Mouse (Mus musculus): ENCODE data around the gene Clp1. TPM values are rescaled to one million over a fixed set of nuclear protein-coding genes. Genes with fewer than 3 reads are reported as not detected.

Gene Clp1
- total RNA-seq (2023): 25.7 TPM

GRCm38 (mm10) chr2:84727172-84727858 lies at the start of gene Clp1:
Gene Clp1 (minus strand): TSS chr2:84727350.

GRCm38 (mm10) chr2:84775241-84775640 lies 48.1 kb upstream of the Clp1 start, which contains the start of gene Serping1:
Gene Serping1 (minus strand): TSS chr2:84775444.

GRCm38 (mm10) chr2:84743561-84743960 lies 16.4 kb upstream of the Clp1 start, which contains the start of gene Gm19426:
Gene Gm19426 (minus strand): TSS chr2:84743655.

GRCm38 (mm10) chr2:84733579-84734300 lies 6.6 kb upstream of the Clp1 start, which contains the start of gene Ypel4:
Gene Ypel4 (plus strand): TSS chr2:84734058.

GRCm38 (mm10) chr2:84714811-84715561 lies 12.2 kb downstream of the Clp1 start, which contains the start of gene Zdhhc5:
Gene Zdhhc5 (minus strand): TSS chr2:84715180.

GRCm38 (mm10) chr2:84679016-84679415 lies 48.1 kb downstream of the Clp1 start, which contains the start of gene Tmx2:
Gene Tmx2 (minus strand): TSS chr2:84679140.

GRCm38 (mm10) chr2:84677968-84678880 lies 48.9 kb downstream of the Clp1 start, which contains the start of the genes Gm28635 and Med19:
Gene Gm28635 (minus strand): TSS chr2:84678041.
Gene Med19 (plus strand): TSS chr2:84678402.

Other genes starting within 250 kb of the Clp1 start
- gene Ctnnd1, start 76.6 kb downstream of the Clp1 start, total RNA-seq (2023): 3.9 TPM
- gene Btbd18, start 68.3 kb downstream of the Clp1 start, total RNA-seq (2023): not detected
- gene Selenoh, start 56.6 kb downstream of the Clp1 start, total RNA-seq (2023): 41.7 TPM
- not detected for gene Gm28635, start 49.3 kb downstream of the Clp1 start, total RNA-seq (2023)
- 14.7 TPM for gene Med19, start 48.9 kb downstream of the Clp1 start, total RNA-seq (2023)
- gene Tmx2, start 48.2 kb downstream of the Clp1 start, total RNA-seq (2023): 26.8 TPM
- 53.2 TPM for gene Zdhhc5, start 12.2 kb downstream of the Clp1 start, total RNA-seq (2023)
- gene Ypel4, start 6.7 kb upstream of the Clp1 start, total RNA-seq (2023): 0.56 TPM
- gene Gm19426, start 16.3 kb upstream of the Clp1 start, total RNA-seq (2023): not detected
- gene Serping1, start 48.1 kb upstream of the Clp1 start, total RNA-seq (2023): 4.0 TPM
- 3.6 TPM for gene Ube2l6, start 71.5 kb upstream of the Clp1 start, total RNA-seq (2023)
- gene Smtnl1, start 95.3 kb upstream of the Clp1 start, total RNA-seq (2023): not detected
- gene Timm10, start 99.6 kb upstream of the Clp1 start, total RNA-seq (2023): 14.8 TPM
- 0.35 TPM for gene Slc43a1, start 111.5 kb upstream of the Clp1 start, total RNA-seq (2023)
- gene Rtn4rl2, start 159.4 kb upstream of the Clp1 start, total RNA-seq (2023): not detected
- gene Slc43a3, start 209.2 kb upstream of the Clp1 start, total RNA-seq (2023): 5.1 TPM

Data from CD4-positive naive resting alpha-beta T cell, adult 57 days (primary cell).